Mouse (Mus musculus) heart, embryonic 15.5 days (tissue): ENCODE measurements at regions not wholly inside any gene's neighbourhood (a gene's known extent, or its start where the extent isn't known, plus 50 kb on each side); places are given as distances from the start of the nearest gene placed in this dataset.
A peak's percentile ranks its signal among the peaks of the same experiment; 100 is the strongest.

Experiments
- ATAC-seq: fragments of 200-750 bp; cut with Nextera tagmentation; replicated peaks from 2 replicates; pipeline ENCODE4 v1.8.0; 2017; ENCODE audit warnings: low read depth, moderate TSS enrichment; ENCODE audit not compliant: insufficient number of reproducible peaks, insufficient read depth, low FRiP score
- H3K27ac ChIP-seq: fragments of 300-500 bp; sonication (generic); 2 replicates; pipeline ENCODE4 v1.5.1; 2015; ENCODE audit warnings: mild to moderate bottlenecking, inconsistent platforms
- H3K27me3 ChIP-seq: fragments of 300-500 bp; sonication (generic); 2 replicates; pipeline ENCODE4 v1.6.1; 2015; ENCODE audit warnings: inconsistent platforms
- H3K36me3 ChIP-seq: fragments of 300-500 bp; sonication (generic); 2 replicates; pipeline ENCODE4 v1.6.1; 2015; ENCODE audit warnings: mild to moderate bottlenecking, inconsistent platforms
- H3K4me1 ChIP-seq: fragments of 300-500 bp; sonication (generic); replicated peaks from 2 replicates; pipeline ENCODE4 v1.6.1; 2015; ENCODE audit warnings: inconsistent platforms
- H3K4me2 ChIP-seq: fragments of 300-500 bp; sonication (generic); 2 replicates; pipeline ENCODE4 v1.6.1; 2015; ENCODE audit warnings: inconsistent platforms, mild to moderate bottlenecking, moderate library complexity
- H3K4me3 ChIP-seq: fragments of 300-500 bp; sonication (generic); 2 replicates; pipeline ENCODE4 v1.5.1; 2015; ENCODE audit warnings: mild to moderate bottlenecking, inconsistent platforms
- H3K9ac ChIP-seq: fragments of 300-500 bp; sonication (generic); 2 replicates; pipeline ENCODE4 v1.6.1; 2015; ENCODE audit warnings: mild to moderate bottlenecking, inconsistent platforms
- H3K9me3 ChIP-seq: fragments of 300-500 bp; sonication (generic); replicated peaks from 2 replicates; pipeline ENCODE4 v1.6.1; 2016; ENCODE audit warnings: inconsistent platforms
- WGBS: fragments of 180-500 bp; shearing (Covaris S2); methylation state at CpG from one replicate; pipeline ENCODE4 v1.1.7; 2015; ENCODE audit warnings: mixed read lengths; 5-methylcytosine and 5-hydroxymethylcytosine counted together

GRCm38 (mm10) chr4:91096086-91096485 lies 304.5 kb downstream of the Elavl2 start:
- Histone ChIP-seq H3K4me3 (no peak overlapping the region), H3K9ac (no peak overlapping the region), H3K27me3 (no peaks in the 10 kb centered on the region), H3K4me2 (no peak overlapping the region), H3K27ac (no peak overlapping the region), H3K4me1 (0 out of 2 replicates have a peak, but pooled peaks cover 4% of the 10 kb centered on the region), H3K9me3 (no peaks in the 10 kb centered on the region), H3K36me3 (no peaks in the 10 kb centered on the region)
- no peak for ATAC-seq

- H3K9ac ChIP-seq = no peak overlapping the region
- no peak overlapping the region for H3K4me3 ChIP-seq
- H3K36me3 ChIP-seq = no peaks in the 10 kb centered on the region
- H3K9me3 ChIP-seq = no peaks in the 10 kb centered on the region
- 80% methylated on average over 7 of the region's 7 CpGs for WGBS
- no peaks in the 10 kb centered on the region for H3K27me3 ChIP-seq
- no peak overlapping the region for H3K27ac ChIP-seq
- 0 out of 2 replicates have a peak, but pooled peaks cover 4% of the 10 kb centered on the region for H3K4me1 ChIP-seq
- ATAC-seq = no peak
- H3K4me2 ChIP-seq = no peak overlapping the region
Measured at GRCm38 (mm10) chr4:91094382-91094781, 306.2 kb downstream of the Elavl2 start.

- no peak for ATAC-seq
- H3K4me3 ChIP-seq = no peak overlapping the region
- 41% methylated on average over 4 of the region's 4 CpGs for WGBS
Measured at GRCm38 (mm10) chr4:91093885-91094284, 306.7 kb downstream of the Elavl2 start.

GRCm38 (mm10) chr4:91092323-91092722 lies 308.3 kb downstream of the Elavl2 start:
- ATAC-seq = no peak
- peak overlapping the region; percentile 16; the same call in 1 of the 2 replicates for H3K27ac ChIP-seq
- 80% methylated on average over 8 of the region's 8 CpGs for WGBS
- no peak overlapping the region for H3K4me3 ChIP-seq
- H3K9me3 ChIP-seq = no peaks in the 10 kb centered on the region
- H3K4me2 ChIP-seq = no peak overlapping the region
- no peaks in the 10 kb centered on the region for H3K36me3 ChIP-seq
- no peak overlapping the region for H3K9ac ChIP-seq
- no peaks in the 10 kb centered on the region for H3K27me3 ChIP-seq
- 0 out of 2 replicates have a peak, but pooled peaks cover 4% of the 10 kb centered on the region for H3K4me1 ChIP-seq

More at GRCm38 (mm10) chr4:91093885-91094284, 306.7 kb downstream of the Elavl2 start:
- Histone ChIP-seq H3K4me2 (no peak overlapping the region), H3K9me3 (no peaks in the 10 kb centered on the region), H3K9ac (no peak overlapping the region), H3K27me3 (no peaks in the 10 kb centered on the region), H3K4me1 (0 out of 2 replicates have a peak, but pooled peaks cover 4% of the 10 kb centered on the region), H3K27ac (no peak overlapping the region), H3K36me3 (no peaks in the 10 kb centered on the region)

- Histone ChIP-seq H3K9ac (no peak overlapping the region), H3K4me3 (no peak overlapping the region), H3K27me3 (no peaks in the 10 kb centered on the region), H3K4me2 (no peak overlapping the region), H3K27ac (peak overlapping the region; percentile 16; the same call in 1 of the 2 replicates), H3K36me3 (no peaks in the 10 kb centered on the region), H3K4me1 (0 out of 2 replicates have a peak, but pooled peaks cover 4% of the 10 kb centered on the region), H3K9me3 (no peaks in the 10 kb centered on the region)
- no peak for ATAC-seq
- 45% methylated on average over 3 of the region's 3 CpGs for WGBS
Measured at GRCm38 (mm10) chr4:91091910-91092309, 308.7 kb downstream of the Elavl2 start.

- Histone ChIP-seq H3K9me3 (no peaks in the 10 kb centered on the region), H3K27me3 (no peaks in the 10 kb centered on the region), H3K4me3 (no peak overlapping the region), H3K4me1 (no peaks in the 10 kb centered on the region), H3K4me2 (no peak overlapping the region), H3K36me3 (no peaks in the 10 kb centered on the region), H3K9ac (no peak overlapping the region), H3K27ac (no peak overlapping the region)
- no peak for ATAC-seq
- whole genome bisulfite sequencing = 57% methylated on average over 3 of the region's 3 CpGs
Measured at GRCm38 (mm10) chr4:91083950-91084349, 316.6 kb downstream of the Elavl2 start.

GRCm38 (mm10) chr4:91081447-91081846 lies 319.1 kb downstream of the Elavl2 start:
- no peak overlapping the region for H3K4me3 ChIP-seq
- H3K9me3 ChIP-seq = no peaks in the 10 kb centered on the region
- H3K27ac ChIP-seq = no peak overlapping the region
- no peaks in the 10 kb centered on the region for H3K27me3 ChIP-seq
- H3K4me1 ChIP-seq = no peaks in the 10 kb centered on the region
- H3K4me2 ChIP-seq = no peak overlapping the region
- no peak overlapping the region for H3K9ac ChIP-seq
- 82% methylated on average over 4 of the region's 4 CpGs for WGBS
- no peaks in the 10 kb centered on the region for H3K36me3 ChIP-seq
- ATAC-seq = no peak

- no peaks in the 10 kb centered on the region for H3K4me1 ChIP-seq
- WGBS = 29% methylated on average over 10 of the region's 10 CpGs
- no peaks in the 10 kb centered on the region for H3K27me3 ChIP-seq
- H3K4me2 ChIP-seq = no peak overlapping the region
- ATAC-seq = no peak
- no peaks in the 10 kb centered on the region for H3K36me3 ChIP-seq
- H3K27ac ChIP-seq = no peak overlapping the region
- H3K4me3 ChIP-seq = no peak overlapping the region
- H3K9me3 ChIP-seq = no peaks in the 10 kb centered on the region
- no peak overlapping the region for H3K9ac ChIP-seq
Measured at GRCm38 (mm10) chr4:91080620-91081441, 319.8 kb downstream of the Elavl2 start.

GRCm38 (mm10) chr4:91071263-91071662 lies 329.3 kb downstream of the Elavl2 start:
- no peak for ATAC-seq
- Histone ChIP-seq H3K27me3 (no peaks in the 10 kb centered on the region), H3K27ac (no peak overlapping the region), H3K9ac (no peak overlapping the region), H3K36me3 (no peaks in the 10 kb centered on the region), H3K4me1 (no peaks in the 10 kb centered on the region), H3K9me3 (no peaks in the 10 kb centered on the region), H3K4me3 (no peak overlapping the region), H3K4me2 (no peak overlapping the region)
- 93% methylated on average over 2 of the region's 2 CpGs for WGBS

GRCm38 (mm10) chr4:91060933-91061332 lies 339.7 kb downstream of the Elavl2 start:
- 54% methylated on average over 2 of the region's 2 CpGs for WGBS
- Histone ChIP-seq H3K4me3 (no peak overlapping the region), H3K4me2 (no peak overlapping the region), H3K9me3 (no peaks in the 10 kb centered on the region), H3K27me3 (no peaks in the 10 kb centered on the region), H3K27ac (no peak overlapping the region), H3K9ac (no peak overlapping the region), H3K36me3 (no peaks in the 10 kb centered on the region), H3K4me1 (no peaks in the 10 kb centered on the region)
- ATAC-seq = no peak

GRCm38 (mm10) chr4:91051913-91052312 lies 348.7 kb downstream of the Elavl2 start:
- ATAC-seq = no peak
- no peaks in the 10 kb centered on the region for H3K27me3 ChIP-seq
- no peak overlapping the region for H3K4me3 ChIP-seq
- no peak overlapping the region for H3K9ac ChIP-seq
- no peak overlapping the region for H3K27ac ChIP-seq
- 41% methylated on average over 2 of the region's 2 CpGs for WGBS
- no peak overlapping the region for H3K4me2 ChIP-seq
- no peaks in the 10 kb centered on the region for H3K4me1 ChIP-seq
- no peaks in the 10 kb centered on the region for H3K36me3 ChIP-seq
- H3K9me3 ChIP-seq = no peaks in the 10 kb centered on the region

GRCm38 (mm10) chr4:91029462-91029861 lies 371.1 kb downstream of the Elavl2 start:
- Histone ChIP-seq H3K4me1 (no peaks in the 10 kb centered on the region), H3K27ac (no peak overlapping the region), H3K4me2 (no peak overlapping the region), H3K27me3 (no peaks in the 10 kb centered on the region), H3K4me3 (no peak overlapping the region), H3K9me3 (no peaks in the 10 kb centered on the region), H3K9ac (no peak overlapping the region), H3K36me3 (no peaks in the 10 kb centered on the region)
- ATAC-seq = no peak
- WGBS = 86% methylated on average over 2 of the region's 2 CpGs
